Mouse (Mus musculus) liver, postnatal 0 days (tissue): ENCODE results near the gene Dclk3. TPM values are rescaled to one million over a fixed set of nuclear protein-coding genes. Genes with fewer than 3 reads are reported as not detected.

Experiments used
- ATAC-seq: fragments of 200-750 bp; cut with Nextera tagmentation; 2 replicates; pipeline ENCODE4 v1.8.0; 2017; ENCODE audit warnings: mild to moderate bottlenecking, moderate library complexity
- DNase-seq: peaks from one replicate; pipeline ENCODE4 v3.0.0-alpha.2; 2016
- H3K27ac ChIP-seq: fragments of 300-500 bp; sonication (generic); 2 replicates; pipeline ENCODE4 v1.5.1; 2014; ENCODE audit warnings: antibody characterized with exemption, moderate library complexity, mild to moderate bottlenecking, low read depth
- H3K27me3 ChIP-seq: fragments of 300-500 bp; sonication (generic); 2 replicates; pipeline ENCODE4 v1.6.1; 2014; ENCODE audit warnings: low read length, control low read depth, mixed read lengths; ENCODE audit not compliant: insufficient read depth
- H3K36me3 ChIP-seq: fragments of 300-500 bp; sonication (generic); replicated peaks from 2 replicates; pipeline ENCODE4 v1.6.1; 2014; ENCODE audit warnings: mild to moderate bottlenecking, control low read depth, low read length, moderate library complexity, mixed read lengths; ENCODE audit not compliant: insufficient read depth
- H3K4me1 ChIP-seq: fragments of 300-500 bp; sonication (generic); 2 replicates; pipeline ENCODE4 v1.6.1; 2014; ENCODE audit warnings: antibody characterized with exemption, mild to moderate bottlenecking, control low read depth; ENCODE audit not compliant: insufficient read depth
- H3K4me2 ChIP-seq: fragments of 300-500 bp; sonication (generic); 2 replicates; pipeline ENCODE4 v1.6.1; 2014; ENCODE audit warnings: low read depth, mild to moderate bottlenecking, low read length, moderate library complexity, mixed read lengths
- H3K4me3 ChIP-seq: fragments of 300-500 bp; sonication (generic); 2 replicates; pipeline ENCODE4 v1.5.1; 2014; ENCODE audit warnings: low read depth, low read length
- H3K9ac ChIP-seq: fragments of 300-500 bp; sonication (generic); replicated peaks from 2 replicates; pipeline ENCODE4 v1.6.1; 2014; ENCODE audit warnings: mild to moderate bottlenecking, moderate library complexity
- H3K9me3 ChIP-seq: fragments of 300-500 bp; sonication (generic); 2 replicates; pipeline ENCODE4 v1.6.1; 2016; ENCODE audit warnings: mild to moderate bottlenecking, control low read depth, low read length, mixed read lengths
- CTCF ChIP-seq: sonication (generic); IDR thresholded peaks from 2 replicates; pipeline ENCODE4 v1.5.1; 2016; ENCODE audit warnings: antibody characterized with exemption, low read depth
- EP300 ChIP-seq: IDR thresholded peaks from 2 replicates; pipeline ENCODE4 v1.6.1; 2016; ENCODE audit warnings: antibody characterized with exemption, low read depth, mild to moderate bottlenecking
- WGBS: fragments of 180-500 bp; shearing (Covaris S2); extraction: QIAGEN DNeasy Blood & Tissue Kit; methylation state at CpG from one replicate; pipeline ENCODE4 v1.1.7; 2014; ENCODE audit not compliant: insufficient replicate concordance; 5-methylcytosine and 5-hydroxymethylcytosine counted together
- polyA plus RNA-seq: library from polyadenylated mRNA; unstranded; fragments of >200 nt; fragmentation: Nextera tagmentation; extraction: Ambion mirVana; gene quantifications from 2 replicates; pipeline ENCODE4 v1.2.1, GENCODE M21; 2015

Gene Dclk3
- polyA plus RNA-seq, 1 experiment from 2014 or later = 0.27 TPM

- no peaks in the 10 kb centered on the region for H3K27me3 ChIP-seq
- TF ChIP-seq CTCF (no peak), EP300 (no peak)
- no peak overlapping the region for H3K9ac ChIP-seq
- H3K4me1 ChIP-seq = no peaks in the 10 kb centered on the region
- no peak overlapping the region for H3K27ac ChIP-seq
- 85% methylated on average over 16 of the region's 16 CpGs for WGBS
- no peak for ATAC-seq
- H3K4me2 ChIP-seq = no peak overlapping the region
- no peaks in the 10 kb centered on the region for H3K9me3 ChIP-seq
- DNase-seq = no peak
- no peak overlapping the region for H3K4me3 ChIP-seq
- no peaks in the 10 kb centered on the region for H3K36me3 ChIP-seq
Measured at GRCm38 (mm10) chr9:111412471-111413160, 26.3 kb upstream of the Dclk3 start.

- Histone ChIP-seq H3K27ac (no peak overlapping the region), H3K4me1 (no peaks in the 10 kb centered on the region), H3K27me3 (no peaks in the 10 kb centered on the region), H3K4me3 (no peak overlapping the region), H3K36me3 (no peaks in the 10 kb centered on the region), H3K4me2 (no peak overlapping the region), H3K9ac (no peak overlapping the region), H3K9me3 (no peaks in the 10 kb centered on the region)
- no peak for ATAC-seq
- no peak for TF ChIP-seq CTCF
- no peak for DNase-seq
- WGBS = 66% methylated on average over 2 of the region's 2 CpGs
Measured at GRCm38 (mm10) chr9:111421862-111422261, 17.0 kb upstream of the Dclk3 start.

GRCm38 (mm10) chr9:111422567-111422966 is 16.3 kb upstream of the Dclk3 start:
- no peak overlapping the region for H3K4me3 ChIP-seq
- no peaks in the 10 kb centered on the region for H3K36me3 ChIP-seq
- no peak overlapping the region for H3K27ac ChIP-seq
- no peaks in the 10 kb centered on the region for H3K9me3 ChIP-seq
- no peak overlapping the region for H3K9ac ChIP-seq
- TF ChIP-seq CTCF (no peak), EP300 (no peak)
- no peak for ATAC-seq
- H3K27me3 ChIP-seq = no peaks in the 10 kb centered on the region
- no peak for DNase-seq
- no peak overlapping the region for H3K4me2 ChIP-seq
- H3K4me1 ChIP-seq = no peaks in the 10 kb centered on the region
- 63% methylated on average over 5 of the region's 5 CpGs for WGBS

GRCm38 (mm10) chr9:111425113-111425512 is 13.8 kb upstream of the Dclk3 start:
- Histone ChIP-seq H3K27me3 (no peaks in the 10 kb centered on the region), H3K9me3 (no peaks in the 10 kb centered on the region), H3K4me1 (no peaks in the 10 kb centered on the region), H3K4me3 (no peak overlapping the region), H3K27ac (no peak overlapping the region), H3K4me2 (no peak overlapping the region), H3K36me3 (no peaks in the 10 kb centered on the region), H3K9ac (no peak overlapping the region)
- WGBS = 65% methylated on average over 6 of the region's 6 CpGs
- DNase-seq (no peak), ATAC-seq (no peak)
- TF ChIP-seq EP300 = no peak
- no peak for TF ChIP-seq CTCF

- Histone ChIP-seq H3K9ac (no peak overlapping the region), H3K4me3 (no peak overlapping the region), H3K4me2 (no peak overlapping the region), H3K27me3 (no peaks in the 10 kb centered on the region), H3K27ac (no peak overlapping the region), H3K36me3 (no peaks in the 10 kb centered on the region), H3K9me3 (no peaks in the 10 kb centered on the region), H3K4me1 (no peaks in the 10 kb centered on the region)
- WGBS = 76% methylated on average over 4 of the region's 4 CpGs
- ATAC-seq (no peak), DNase-seq (no peak)
- TF ChIP-seq EP300 = no peak
Measured at GRCm38 (mm10) chr9:111425952-111426351, 12.9 kb upstream of the Dclk3 start.

DNA sequence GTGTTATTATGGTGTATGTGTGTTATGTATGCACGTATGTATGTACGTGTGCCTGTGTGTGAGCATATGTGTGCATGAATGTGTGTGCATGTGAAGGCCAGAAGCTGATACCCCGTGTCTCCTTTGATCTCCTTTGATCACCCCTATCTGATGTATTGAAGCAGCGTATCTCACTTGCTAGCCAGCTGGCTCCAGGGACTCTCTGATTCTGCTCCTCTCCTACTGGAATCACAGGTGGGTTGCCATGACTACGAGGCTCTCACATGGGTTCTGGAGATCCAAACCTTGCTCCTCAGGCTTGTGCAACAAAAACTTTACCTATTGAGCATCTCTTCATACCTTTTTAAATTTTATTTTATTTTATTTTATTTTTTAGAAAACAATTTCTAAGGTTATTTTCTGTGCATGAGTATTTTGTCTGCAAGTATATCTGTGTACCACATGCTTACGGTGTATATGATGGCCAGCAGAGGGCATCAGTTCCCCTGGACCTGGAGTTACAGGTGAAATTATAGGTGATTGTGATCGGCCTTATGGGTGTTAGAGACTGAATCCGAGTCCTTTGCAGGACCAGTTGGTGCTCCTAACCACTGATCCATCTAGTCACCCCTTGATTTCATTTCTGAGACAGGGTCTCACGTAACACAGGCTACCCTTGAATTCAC is 10.9 kb upstream of the Dclk3 start:
- 74% methylated on average over 9 of the region's 9 CpGs for WGBS
- Histone ChIP-seq H3K4me1 (no peaks in the 10 kb centered on the region), H3K9ac (no peak overlapping the region), H3K36me3 (no peaks in the 10 kb centered on the region), H3K27ac (no peak overlapping the region), H3K4me2 (no peak overlapping the region), H3K9me3 (no peaks in the 10 kb centered on the region), H3K27me3 (no peaks in the 10 kb centered on the region), H3K4me3 (no peak overlapping the region)
- TF ChIP-seq CTCF (peak; percentile 63), EP300 (no peak)
- ATAC-seq (no peak), DNase-seq (peak; percentile 26)
